Mouse (Mus musculus) kidney, embryonic 14.5 days (tissue): ENCODE results near the gene Grin2b. TPM values are rescaled to one million over a fixed set of nuclear protein-coding genes. Genes with fewer than 3 reads are reported as not detected.

Experiments
- ATAC-seq: fragments of 200-750 bp; cut with Nextera tagmentation; 2 replicates; pipeline ENCODE4 v1.8.0; 2017; ENCODE audit warnings: moderate number of reproducible peaks, mild to moderate bottlenecking, moderate TSS enrichment, moderate library complexity; ENCODE audit not compliant: low FRiP score, low TSS enrichment
- H3K27ac ChIP-seq: fragments of 300-500 bp; sonication (generic); 2 replicates; pipeline ENCODE4 v1.5.1; 2014; ENCODE audit warnings: low read depth, mild to moderate bottlenecking, low read length, moderate library complexity, mixed read lengths
- H3K27me3 ChIP-seq: fragments of 300-500 bp; sonication (generic); 2 replicates; pipeline ENCODE4 v1.6.1; 2014; ENCODE audit warnings: mild to moderate bottlenecking, low read length; ENCODE audit not compliant: control insufficient read depth, insufficient read depth
- H3K36me3 ChIP-seq: fragments of 300-500 bp; sonication (generic); 2 replicates; pipeline ENCODE4 v1.6.1; 2014; ENCODE audit warnings: low read length, mixed read lengths; ENCODE audit not compliant: control insufficient read depth, insufficient read depth
- H3K4me1 ChIP-seq: fragments of 300-500 bp; sonication (generic); 2 replicates; pipeline ENCODE4 v1.6.1; 2014; ENCODE audit warnings: low read length, mixed read lengths; ENCODE audit not compliant: control insufficient read depth, insufficient read depth
- H3K4me2 ChIP-seq: fragments of 300-500 bp; sonication (generic); replicated peaks from 2 replicates; pipeline ENCODE4 v1.6.1; 2014; ENCODE audit warnings: low read depth, mild to moderate bottlenecking, low read length
- H3K4me3 ChIP-seq: fragments of 300-500 bp; sonication (generic); 2 replicates; pipeline ENCODE4 v1.5.1; 2014; ENCODE audit warnings: mild to moderate bottlenecking, low read length
- H3K9ac ChIP-seq: fragments of 300-500 bp; sonication (generic); 2 replicates; pipeline ENCODE4 v1.6.1; 2014; ENCODE audit warnings: low read depth, mild to moderate bottlenecking, low read length, moderate library complexity
- H3K9me3 ChIP-seq: fragments of 300-500 bp; sonication (generic); 2 replicates; pipeline ENCODE4 v1.6.1; 2016; ENCODE audit warnings: low read length; ENCODE audit not compliant: control insufficient read depth
- WGBS: fragments of 180-500 bp; shearing (Covaris S2); extraction: QIAGEN DNeasy Blood & Tissue Kit; methylation state at CpG from one replicate; pipeline ENCODE4 v1.1.7; 2014; 5-methylcytosine and 5-hydroxymethylcytosine counted together
- polyA plus RNA-seq: library from polyadenylated mRNA; unstranded; fragments of >200 nt; fragmentation: Nextera tagmentation; extraction: Ambion mirVana; gene quantifications from 2 replicates; pipeline ENCODE4 v1.2.1, GENCODE M21; 2014

Gene Grin2b
- polyA plus RNA-seq, 1 experiment from 2014 or later: 0.05 TPM

DNA sequence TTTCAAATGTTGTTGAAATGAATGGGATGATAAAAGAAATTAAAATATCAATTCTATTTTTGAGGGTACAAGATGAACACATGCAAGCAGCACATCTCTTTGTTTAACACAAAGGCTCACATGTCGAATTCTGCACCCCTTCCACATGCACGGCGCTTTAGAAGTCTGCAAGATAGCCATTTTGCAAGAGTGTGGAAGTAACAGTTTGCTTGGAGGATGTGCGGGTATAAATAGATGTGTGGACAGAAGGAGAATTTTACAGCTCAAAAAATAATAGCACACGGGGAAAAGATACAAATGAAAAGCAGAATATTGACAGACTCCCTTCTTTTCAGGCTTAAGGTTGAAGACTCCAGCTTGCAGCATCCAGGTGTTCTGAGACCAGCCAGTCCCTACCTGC lies 2.9 kb downstream of the Grin2b start:
- Histone ChIP-seq H3K9me3 (no peaks in the 10 kb centered on the region), H3K9ac (no peak overlapping the region), H3K36me3 (no peaks in the 10 kb centered on the region), H3K27ac (no peak overlapping the region), H3K4me3 (no peak overlapping the region), H3K27me3 (peaks cover 35% of the 10 kb centered on the region), H3K4me1 (peaks cover 6% of the 10 kb centered on the region; the same call in 1 of the 2 replicates), H3K4me2 (no peak overlapping the region)
- WGBS: 87% methylated on average over 5 of the region's 5 CpGs
- ATAC-seq: no peak

DNA sequence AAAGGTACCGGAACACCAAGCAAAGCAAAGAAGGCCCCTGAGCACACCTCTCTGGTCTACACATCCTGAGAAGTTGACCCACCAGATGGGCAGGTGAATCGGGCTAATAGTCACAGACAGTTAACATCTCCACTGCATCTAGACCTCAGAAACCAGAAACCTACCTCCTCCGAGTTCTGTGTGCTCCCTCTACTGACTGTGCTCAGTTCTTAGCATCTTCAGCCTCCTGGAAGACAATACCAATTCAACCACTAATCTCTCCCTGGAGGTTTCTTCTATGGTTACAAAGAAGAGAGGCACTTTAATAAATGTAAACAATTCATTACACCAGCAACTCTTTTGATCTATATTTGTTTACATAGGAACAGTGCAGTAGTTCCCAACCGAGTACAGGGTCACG lies 6.0 kb downstream of the Grin2b start:
- no peak for ATAC-seq
- Histone ChIP-seq H3K4me1 (peaks cover under 1% of the 10 kb centered on the region; the same call in 1 of the 2 replicates), H3K4me3 (no peak overlapping the region), H3K9ac (no peak overlapping the region), H3K9me3 (no peaks in the 10 kb centered on the region), H3K27me3 (peaks cover 30% of the 10 kb centered on the region), H3K27ac (no peak overlapping the region), H3K36me3 (no peaks in the 10 kb centered on the region), H3K4me2 (no peak overlapping the region)
- WGBS: 70% methylated on average over 5 of the region's 5 CpGs

DNA sequence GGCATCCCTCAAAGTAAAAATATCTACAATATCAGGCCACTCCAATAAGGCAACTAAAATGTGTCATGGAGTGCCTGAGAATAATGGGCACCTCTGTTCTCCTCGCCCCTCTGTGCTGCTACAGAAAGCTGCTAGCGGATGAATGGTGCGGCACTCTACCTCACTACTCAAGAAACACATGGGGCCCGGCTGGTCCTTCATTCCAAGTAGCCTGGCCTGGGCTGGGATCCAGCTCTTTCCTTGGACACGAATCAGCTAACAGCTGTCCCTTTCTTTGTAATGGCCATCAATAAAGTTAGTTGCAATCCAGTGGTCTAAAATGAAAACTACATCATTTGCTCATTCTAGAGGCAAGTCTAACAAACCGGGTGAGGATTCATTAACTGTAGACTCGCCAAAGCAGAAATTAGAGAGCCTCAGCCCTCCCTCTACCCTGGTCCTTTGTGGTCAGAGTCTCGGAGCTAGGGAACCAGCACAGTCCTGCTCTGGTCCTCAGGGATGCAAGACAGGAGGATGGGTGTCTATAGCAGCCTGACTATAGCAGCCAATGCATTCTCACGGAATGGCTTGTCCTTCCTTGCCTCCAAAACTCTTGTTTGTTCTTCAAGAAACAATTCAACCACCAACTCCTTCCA lies 7.8 kb downstream of the Grin2b start:
- no peak overlapping the region for H3K27ac ChIP-seq
- H3K4me1 ChIP-seq: no peaks in the 10 kb centered on the region
- 81% methylated on average over 9 of the region's 9 CpGs for WGBS
- peaks cover 13% of the 10 kb centered on the region for H3K27me3 ChIP-seq
- no peak overlapping the region for H3K9ac ChIP-seq
- H3K9me3 ChIP-seq: no peaks in the 10 kb centered on the region
- no peak overlapping the region for H3K4me3 ChIP-seq
- H3K36me3 ChIP-seq: no peaks in the 10 kb centered on the region
- no peak overlapping the region for H3K4me2 ChIP-seq
- no peak for ATAC-seq

DNA sequence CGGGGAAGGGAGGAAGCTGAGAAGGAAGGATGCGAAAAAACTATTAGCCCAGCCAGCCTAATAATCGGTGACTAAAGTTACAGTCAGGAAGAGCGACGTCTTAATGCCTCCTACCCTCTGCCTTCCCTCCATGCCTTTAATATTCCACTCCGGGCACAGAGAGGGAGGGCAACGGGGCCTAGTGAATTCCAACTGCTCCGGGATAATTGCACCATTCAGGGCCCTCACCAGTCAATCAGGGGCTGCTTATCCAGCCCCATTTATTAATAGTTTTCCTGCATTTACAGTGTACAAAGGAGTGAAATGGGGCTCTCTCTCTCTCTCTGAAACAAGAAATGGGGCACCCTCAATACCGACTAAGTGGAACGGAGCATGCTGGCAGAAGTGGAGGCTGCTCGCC lies 11.2 kb downstream of the Grin2b start:
- 69% methylated on average over 11 of the region's 11 CpGs for WGBS
- Histone ChIP-seq H3K9me3 (no peaks in the 10 kb centered on the region), H3K27me3 (no peaks in the 10 kb centered on the region), H3K9ac (no peak overlapping the region), H3K4me3 (no peak overlapping the region), H3K27ac (no peak overlapping the region), H3K36me3 (no peaks in the 10 kb centered on the region), H3K4me2 (no peak overlapping the region), H3K4me1 (no peaks in the 10 kb centered on the region)
- ATAC-seq: no peak

DNA sequence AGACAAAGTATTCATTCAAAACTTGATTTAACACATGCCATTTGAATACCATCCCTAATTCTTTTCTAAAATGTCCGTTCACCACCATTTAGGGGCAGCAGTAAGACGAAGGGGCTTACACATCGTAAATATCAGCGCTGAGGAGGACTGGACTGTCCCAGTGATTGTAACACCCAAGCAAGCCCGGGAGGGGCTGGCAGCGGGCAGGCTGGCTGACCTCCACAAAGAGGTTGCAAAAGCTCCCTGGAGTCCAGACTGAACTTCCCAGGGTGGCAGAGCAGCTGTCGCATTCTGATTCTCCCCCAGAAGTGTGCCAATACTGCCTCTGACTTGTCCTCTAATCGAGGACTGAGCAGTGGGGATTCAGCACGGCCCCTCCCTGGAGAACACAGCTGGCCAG lies 19.9 kb downstream of the Grin2b start:
- no peak overlapping the region for H3K9ac ChIP-seq
- H3K4me1 ChIP-seq: no peaks in the 10 kb centered on the region
- no peak overlapping the region for H3K27ac ChIP-seq
- H3K4me3 ChIP-seq: no peak overlapping the region
- 37% methylated on average over 9 of the region's 9 CpGs for WGBS
- H3K27me3 ChIP-seq: no peaks in the 10 kb centered on the region
- H3K4me2 ChIP-seq: no peak overlapping the region
- ATAC-seq: no peak; the same call in 1 of the 2 replicates
- no peaks in the 10 kb centered on the region for H3K9me3 ChIP-seq
- no peaks in the 10 kb centered on the region for H3K36me3 ChIP-seq

DNA sequence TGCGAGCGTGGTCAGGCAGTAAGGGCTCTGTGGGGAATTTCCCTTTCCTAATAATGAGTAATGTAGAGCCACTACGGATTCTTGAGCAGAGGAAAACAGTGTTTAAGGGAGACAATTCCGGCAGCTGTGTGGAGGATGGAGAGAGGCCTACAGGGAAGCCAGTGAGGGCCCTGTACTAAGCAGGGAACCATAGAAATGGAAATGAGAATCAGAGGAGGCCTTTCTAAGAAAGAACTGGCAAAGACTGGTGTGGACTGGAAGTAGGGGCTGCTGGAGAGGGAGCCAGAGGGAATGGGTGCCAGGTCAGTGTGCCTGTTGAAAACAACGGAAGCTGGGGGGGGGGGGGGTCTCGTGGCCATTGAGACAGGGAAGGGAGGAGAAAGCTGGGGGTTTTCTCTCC lies 23.2 kb downstream of the Grin2b start:
- Histone ChIP-seq H3K27ac (no peak overlapping the region), H3K36me3 (no peaks in the 10 kb centered on the region), H3K4me1 (no peaks in the 10 kb centered on the region), H3K27me3 (no peaks in the 10 kb centered on the region), H3K9ac (no peak overlapping the region), H3K9me3 (no peaks in the 10 kb centered on the region), H3K4me2 (no peak overlapping the region), H3K4me3 (no peak overlapping the region)
- 53% methylated on average over 6 of the region's 6 CpGs for WGBS
- no peak for ATAC-seq

DNA sequence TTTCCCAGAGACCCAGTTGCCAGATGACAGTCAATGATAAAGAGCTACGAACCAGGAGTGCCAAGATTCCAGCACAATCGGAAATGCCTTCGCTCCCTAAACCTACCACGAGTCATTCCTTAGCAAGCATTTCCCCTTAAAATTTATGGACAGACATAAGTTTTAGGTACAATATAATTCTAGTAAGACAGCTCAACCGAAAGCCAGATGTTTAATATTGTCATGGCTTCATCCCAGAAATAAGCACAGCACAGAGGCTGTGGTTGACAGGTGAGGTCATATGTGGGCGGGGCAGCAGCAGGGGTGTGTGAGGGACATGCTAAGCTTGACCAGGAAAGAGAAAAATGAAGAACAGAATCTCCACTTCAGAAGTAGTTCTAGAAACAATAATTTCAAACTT lies 33.3 kb downstream of the Grin2b start:
- WGBS: 67% methylated on average over 6 of the region's 6 CpGs
- Histone ChIP-seq H3K9ac (no peak overlapping the region), H3K27ac (no peak overlapping the region), H3K9me3 (no peaks in the 10 kb centered on the region), H3K4me3 (no peak overlapping the region), H3K4me2 (no peak overlapping the region), H3K36me3 (no peaks in the 10 kb centered on the region), H3K27me3 (no peaks in the 10 kb centered on the region), H3K4me1 (no peaks in the 10 kb centered on the region)
- no peak; the same call in 1 of the 2 replicates for ATAC-seq

DNA sequence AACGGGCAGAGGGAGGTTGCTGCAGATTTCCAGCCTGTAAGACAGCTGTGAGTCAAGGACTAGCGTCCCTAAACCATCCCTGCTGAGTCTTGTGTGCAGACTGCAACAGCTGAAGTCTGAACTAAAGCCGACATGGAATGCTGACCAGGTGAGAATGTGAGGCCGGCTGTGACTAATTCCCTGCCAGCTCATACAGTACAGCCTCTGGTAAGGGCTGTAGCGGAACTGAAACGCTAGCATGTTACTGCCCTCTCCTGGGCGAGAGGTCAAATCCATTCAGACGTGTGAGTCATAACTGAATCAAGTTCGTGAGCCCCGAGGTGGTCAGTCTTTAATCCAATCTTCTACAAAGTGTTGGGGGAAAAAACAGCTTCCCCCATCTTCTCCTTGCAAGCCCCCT lies 42.9 kb downstream of the Grin2b start:
- Histone ChIP-seq H3K9me3 (no peaks in the 10 kb centered on the region), H3K4me1 (no peaks in the 10 kb centered on the region), H3K27me3 (no peaks in the 10 kb centered on the region), H3K9ac (no peak overlapping the region), H3K27ac (no peak overlapping the region), H3K36me3 (no peaks in the 10 kb centered on the region), H3K4me3 (no peak overlapping the region), H3K4me2 (no peak overlapping the region)
- peak; percentile 86 for ATAC-seq
- 24% methylated on average over 10 of the region's 10 CpGs for WGBS

DNA sequence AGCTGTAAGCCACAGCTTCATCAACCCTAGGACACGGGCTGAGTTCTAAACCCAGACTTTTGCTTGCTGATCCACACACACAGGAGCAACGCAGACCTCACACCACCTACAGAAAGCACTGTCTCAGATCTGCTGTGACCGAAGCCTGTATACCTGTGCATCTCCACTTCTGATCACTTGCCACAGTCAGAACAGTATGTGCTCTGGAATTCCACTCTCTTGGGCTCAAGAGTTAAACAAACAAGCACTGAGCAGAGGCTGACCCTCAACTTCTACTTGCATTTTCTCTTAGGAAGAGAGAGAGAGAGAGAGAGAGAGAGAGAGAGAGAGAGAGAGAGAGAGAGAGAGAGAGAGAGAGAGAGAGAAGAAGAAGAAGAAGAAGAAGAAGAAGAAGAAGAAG lies 50.7 kb downstream of the Grin2b start:
- 93% methylated on average over 3 of the region's 3 CpGs for WGBS
- no peaks in the 10 kb centered on the region for H3K27me3 ChIP-seq
- H3K9ac ChIP-seq: no peak overlapping the region
- H3K9me3 ChIP-seq: no peaks in the 10 kb centered on the region
- no peaks in the 10 kb centered on the region for H3K4me1 ChIP-seq
- H3K36me3 ChIP-seq: no peaks in the 10 kb centered on the region
- ATAC-seq: no peak
- no peak overlapping the region for H3K4me3 ChIP-seq
- no peak overlapping the region for H3K4me2 ChIP-seq
- H3K27ac ChIP-seq: no peak overlapping the region
